Mouse (Mus musculus): ENCODE measurements around the gene Mansc1.

Gene Mansc1

GRCm38 (mm10) chr6:134597651-134598229, 34.5 kb downstream of the Mansc1 start:
- DNase-seq (ENCODE audit: low spot score) = no peak

DNA sequence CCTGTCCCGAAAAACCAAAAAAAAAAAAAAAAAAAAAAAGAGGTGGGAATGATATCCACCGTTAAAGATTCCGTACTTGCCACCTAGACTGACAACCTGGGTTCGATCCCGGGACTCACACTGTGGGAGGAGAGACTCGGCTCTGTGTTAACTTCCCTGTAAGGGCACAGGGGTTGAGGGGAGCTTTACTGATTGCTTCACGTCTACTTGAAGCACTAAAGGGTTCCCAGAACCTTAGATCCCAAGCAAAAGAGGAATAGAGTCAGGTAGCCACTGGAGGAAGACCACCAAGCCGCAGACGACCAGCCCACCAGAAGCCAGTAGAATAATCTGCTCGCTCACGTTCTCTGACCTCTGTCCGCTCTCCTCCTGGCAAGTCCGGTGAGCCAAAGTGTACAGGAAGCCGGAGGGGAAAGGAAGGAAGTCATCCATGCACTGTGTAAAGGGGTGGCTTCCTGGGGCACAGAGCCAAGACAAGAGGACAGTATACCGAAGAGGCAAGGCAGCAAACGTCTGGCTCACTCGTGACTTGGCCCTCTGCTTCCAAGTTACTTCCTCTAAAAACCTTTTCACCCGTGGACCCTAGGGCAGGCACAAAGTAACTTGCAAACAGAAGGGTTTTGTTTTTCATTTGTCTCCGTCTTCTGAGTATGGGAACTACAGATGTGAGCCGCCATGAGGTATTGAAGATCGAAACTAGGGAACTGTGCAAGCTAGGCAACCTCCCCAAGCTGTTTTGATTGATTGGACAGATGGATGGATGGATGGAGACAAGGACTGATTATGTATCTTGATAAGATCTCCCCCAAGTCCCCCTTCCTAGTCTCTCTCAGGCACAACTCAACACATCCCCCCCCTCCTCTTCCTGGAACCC, 37.5 kb downstream of the Mansc1 start:
- DNase-seq (ENCODE audit: low spot score) = no peak

GRCm38 (mm10) chr6:134591614-134592013, 40.7 kb downstream of the Mansc1 start:
- DNase-seq (ENCODE audit: low spot score) = no peak

GRCm38 (mm10) chr6:134586241-134586640, 46.0 kb downstream of the Mansc1 start:
- DNase-seq (ENCODE audit: low spot score) = no peak

GRCm38 (mm10) chr6:134584616-134585015, 47.7 kb downstream of the Mansc1 start:
- no peak for DNase-seq (ENCODE audit: low spot score)

- no peak for DNase-seq (ENCODE audit: low spot score)
Measured at GRCm38 (mm10) chr6:134582110-134582509, 50.2 kb downstream of the Mansc1 start.

DNA sequence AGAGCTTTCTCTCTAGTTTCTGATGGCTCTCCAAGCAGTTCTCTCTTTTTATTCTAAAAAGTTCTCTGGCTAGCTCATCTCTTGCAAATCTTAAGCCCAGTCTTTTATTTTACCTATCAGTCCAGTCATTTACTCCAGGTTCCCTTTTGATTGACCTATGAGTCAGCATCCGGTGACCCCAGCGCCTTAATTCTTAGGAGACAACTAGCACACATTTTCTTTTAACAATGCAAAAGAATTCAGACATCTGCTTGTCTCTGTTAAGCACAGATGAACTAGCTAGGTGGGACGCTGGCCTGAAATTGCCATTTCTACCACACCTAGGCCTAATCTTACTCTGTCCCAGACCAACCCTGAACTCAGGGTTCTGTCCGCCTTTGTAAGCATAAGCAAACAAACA, 52.8 kb downstream of the Mansc1 start:
- DNase-seq (ENCODE audit: low spot score) = no peak

GRCm38 (mm10) chr6:134578039-134578438, 54.2 kb downstream of the Mansc1 start:
- DNase-seq (ENCODE audit: low spot score) = no peak

- no peak for DNase-seq (ENCODE audit: low spot score)
Measured at GRCm38 (mm10) chr6:134575288-134575741, 57.0 kb downstream of the Mansc1 start.

GRCm38 (mm10) chr6:134567986-134568556, 64.2 kb downstream of the Mansc1 start:
- no peak for DNase-seq (ENCODE audit: low spot score)

GRCm38 (mm10) chr6:134566818-134567485, 65.3 kb downstream of the Mansc1 start, which contains the start of gene Lrp6:
Lrp6 (minus strand) TSS chr6:134566965.
- peak; percentile 70 for DNase-seq (ENCODE audit: low spot score)

DNA sequence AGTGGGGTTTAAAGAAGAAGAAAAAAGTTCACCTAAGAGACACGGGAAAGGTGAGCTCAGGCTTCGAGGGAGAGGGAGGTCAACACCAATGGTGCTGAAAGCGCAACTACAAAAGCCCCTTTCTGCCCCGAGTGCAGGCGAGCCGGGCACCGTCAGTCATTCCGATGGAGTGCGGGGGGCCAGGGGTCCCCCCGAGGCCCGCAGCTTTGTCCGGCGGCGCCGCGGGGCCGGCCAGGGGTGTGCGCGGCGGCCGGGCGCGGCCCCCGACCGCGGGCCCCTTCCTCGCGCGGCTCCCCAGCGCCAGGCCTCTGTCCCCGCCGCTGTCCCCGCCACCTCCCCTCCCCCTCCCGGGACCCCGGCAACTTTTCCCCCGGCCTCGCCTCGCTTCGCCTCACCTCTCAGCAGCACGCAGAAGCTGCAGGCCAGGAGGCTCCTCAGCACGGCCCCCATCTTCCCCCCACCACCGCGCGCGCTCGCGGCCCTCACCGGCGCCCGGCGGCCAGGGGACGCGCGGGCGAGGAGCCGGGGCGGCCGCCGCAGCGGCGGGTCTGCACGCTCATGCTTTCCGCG, 66.0 kb downstream of the Mansc1 start:
- no peak for DNase-seq (ENCODE audit: low spot score)

DNA sequence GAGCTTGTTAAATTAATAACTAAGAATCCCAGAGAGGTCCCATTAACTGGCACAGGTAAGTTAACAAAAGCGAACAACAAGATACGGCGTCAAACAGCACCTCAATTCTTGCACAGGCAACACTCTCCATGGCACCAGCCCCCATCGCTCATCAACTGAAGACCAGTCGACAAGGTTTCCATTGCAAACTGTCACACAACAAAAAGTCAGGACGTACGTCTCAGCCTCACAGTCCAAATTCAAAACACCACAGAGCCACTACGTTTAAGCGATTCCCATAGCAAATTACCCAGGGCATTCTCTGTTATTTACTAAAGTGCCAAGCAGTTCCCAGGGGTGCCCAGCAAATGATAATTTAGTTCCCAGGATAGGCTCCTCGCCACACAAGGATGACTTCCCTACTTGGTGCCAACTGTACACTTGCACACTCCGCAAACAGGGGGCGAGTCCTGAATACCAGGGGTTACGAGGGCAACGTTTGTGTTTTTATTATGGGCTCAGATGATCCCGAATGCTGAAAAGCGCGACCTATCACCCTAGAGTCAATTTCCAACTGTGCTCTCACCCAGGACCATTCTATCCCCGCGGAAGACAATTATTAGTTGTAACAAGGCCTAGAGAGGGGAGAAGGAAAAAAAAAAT, 66.6 kb downstream of the Mansc1 start:
- no peak for DNase-seq (ENCODE audit: low spot score)

GRCm38 (mm10) chr6:134564539-134564938, 67.7 kb downstream of the Mansc1 start:
- no peak for DNase-seq (ENCODE audit: low spot score)

- DNase-seq (ENCODE audit: low spot score) = no peak
Measured at GRCm38 (mm10) chr6:134559635-134560034, 72.7 kb downstream of the Mansc1 start.

Measured in ovary, adult 18-20 months (tissue).